Mouse (Mus musculus) left cerebral cortex, postnatal 10 days (tissue): Measurements from ENCODE around the gene Acap3. TPM values are rescaled to one million over a fixed set of nuclear protein-coding genes. Genes with fewer than 3 reads are reported as not detected.

Experiments
- DNase-seq, 2 experiments: peaks; one replicate each; pipeline ENCODE4 v3.0.0; 2021 to 2022; ENCODE audit warnings: low spot score in 2 of 2, mixed read lengths in 1 of 2; ENCODE audit errors: extremely low spot score in 1 of 2
- intact Hi-C: fragments of 180-260 bp; cut with DNase I; formaldehyde crosslinking; loops from one replicate; pipeline ENCODE4 v1.15.1; 2025
- microRNA-seq: library from miRNA; unstranded; fragments of <30 nt; microRNA quantifications from one replicate; pipeline ENCODE4 v1.2.0, GENCODE M21; 2022
- total RNA-seq, 2 experiments: library from RNA; stranded (reverse); gene quantifications; 2 replicates each; pipeline ENCODE4 v1.2.3; 2021

Gene Acap3
- total RNA-seq, 2 experiments from 2014 or later: 144 to 146 TPM

GRCm38 (mm10) chr4:155905634-155906033 is 14.0 kb downstream of the Acap3 start:
- peak in 1 of 2 experiments; percentile 24 for DNase-seq

GRCm38 (mm10) chr4:155906125-155906524 is 14.5 kb downstream of the Acap3 start:
- peak in 1 of 2 experiments; percentile 20 for DNase-seq
- intact Hi-C loops: no loop called here

More at GRCm38 (mm10) chr4:155905634-155906033, 14.0 kb downstream of the Acap3 start:
- intact Hi-C loops: no loop called here

GRCm38 (mm10) chr4:155907003-155907402 is 15.4 kb downstream of the Acap3 start:
- peak in 1 of 2 experiments; percentile 23 for DNase-seq
- intact Hi-C loops: no loop called here

- intact Hi-C loops: no loop called here
- DNase-seq: peak; percentile 1 to 25
These were observed 16.7 kb downstream of the Acap3 start for GRCm38 (mm10) chr4:155908281-155908680.

- intact Hi-C loops: no loop called here
- DNase-seq: peak in 1 of 2 experiments; percentile 17
These were observed 17.1 kb downstream of the Acap3 start for GRCm38 (mm10) chr4:155908751-155909150.

- DNase-seq: no peak
- intact Hi-C loops: no loop called here
These were observed 40.4 kb downstream of the Acap3 start for GRCm38 (mm10) chr4:155932031-155932430.

GRCm38 (mm10) chr4:155943049-155943452 is 51.4 kb downstream of the Acap3 start:
- peak; percentile 54 to 73 for DNase-seq
- intact Hi-C loops: loop anchor here (2.0 kb wide), 1 partner anchor 40 kb away; no protein-coding TSS in a partner anchor

GRCm38 (mm10) chr4:155943534-155944249 is 52.1 kb downstream of the Acap3 start, which contains the start of gene Ube2j2:
Gene Ube2j2, plus strand, starts transcription at chr4:155943831.
- DNase-seq: peak; percentile 94 to 96
- intact Hi-C loops: loop anchor here (2.0 kb wide), 1 partner anchor 41 kb away; no protein-coding TSS in a partner anchor

GRCm38 (mm10) chr4:155944271-155944670 is 52.6 kb downstream of the Acap3 start:
- intact Hi-C loops: no loop called here
- no peak for DNase-seq

GRCm38 (mm10) chr4:155947094-155947493 is 55.5 kb downstream of the Acap3 start:
- intact Hi-C loops: no loop called here
- DNase-seq: no peak

GRCm38 (mm10) chr4:155955491-155955890 is 63.9 kb downstream of the Acap3 start:
- no peak for DNase-seq
- intact Hi-C loops: no loop called here

Small RNA genes lying within 50 kb of the gene (microRNA-seq; reads per million reads assigned to microRNA genes)
- gene Gm22991: not detected

Other genes with a start within 250 kb of the Acap3 start
- not detected for gene Gm10563, start 246.4 kb upstream of the Acap3 start, total RNA-seq
- gene Mmp23, start 238.4 kb upstream of the Acap3 start, total RNA-seq: 1 to 10 TPM; 2.1 to 2.2 TPM
- gene Mib2, start 222.6 kb upstream of the Acap3 start, total RNA-seq: 100 to 1,000 TPM in 1 of 2 experiments, 10 to 100 TPM in 1; 98.4 to 100 TPM
- gene Fndc10, start 197.5 kb upstream of the Acap3 start, total RNA-seq: 10 to 100 TPM; 20.2 to 22.2 TPM
- gene Ssu72, start 187.0 kb upstream of the Acap3 start, total RNA-seq: 10 to 100 TPM; 82.3 to 85.4 TPM
- gene Tmem240, start 157.0 kb upstream of the Acap3 start, total RNA-seq: 10 to 100 TPM; 63.6 to 68.8 TPM
- 10 to 100 TPM; 56.0 to 57.9 TPM for gene Atad3a, start 130.7 kb upstream of the Acap3 start, total RNA-seq
- 10 to 100 TPM; 14.6 to 19.3 TPM for gene Vwa1, start 117.1 kb upstream of the Acap3 start, total RNA-seq
- 1 to 10 TPM; 3.0 to 5.4 TPM for gene Tmem88b, start 105.9 kb upstream of the Acap3 start, total RNA-seq
- not detected for gene Ankrd65, start 101.4 kb upstream of the Acap3 start, total RNA-seq
- gene Mrpl20, start 88.9 kb upstream of the Acap3 start, total RNA-seq: 100 to 1,000 TPM; 103 to 111 TPM
- gene Ccnl2, start 79.3 kb upstream of the Acap3 start, total RNA-seq: 10 to 100 TPM; 68.7 to 71.2 TPM
- gene Aurkaip1, start 60.5 kb upstream of the Acap3 start, total RNA-seq: 10 to 100 TPM; 81.6 to 82.6 TPM
- 10 to 100 TPM; 10.6 to 14.1 TPM for gene Mxra8, start 52.1 kb upstream of the Acap3 start, total RNA-seq
- gene Dvl1, start 44.4 kb upstream of the Acap3 start, total RNA-seq: 10 to 100 TPM; 70.6 to 74.2 TPM
- under 1 TPM; 0.13 to 0.22 TPM for gene Tas1r3, start 28.5 kb upstream of the Acap3 start, total RNA-seq
- 10 to 100 TPM; 29.6 to 30.8 TPM for gene Cptp, start 22.4 kb upstream of the Acap3 start, total RNA-seq
- 10 to 100 TPM; 38.3 to 39.8 TPM for gene Ints11, start 22.3 kb upstream of the Acap3 start, total RNA-seq
- gene Pusl1, start within 50 bp of the Acap3 start, total RNA-seq: 10 to 100 TPM; 66.0 to 71.2 TPM
- gene Ube2j2, start 52.0 kb downstream of the Acap3 start, total RNA-seq: 10 to 100 TPM; 84.9 to 93.8 TPM
- 10 to 100 TPM; 19.2 to 20.9 TPM for gene C1qtnf12, start 70.5 kb downstream of the Acap3 start, total RNA-seq
- 10 to 100 TPM; 11.4 to 11.8 TPM for gene B3galt6, start 100.8 kb downstream of the Acap3 start, total RNA-seq
- gene Sdf4, start 101.0 kb downstream of the Acap3 start, total RNA-seq: 100 to 1,000 TPM; 136 to 139 TPM
- 1 to 10 TPM in 1 of 2 experiments, under 1 TPM in 1; 0.32 to 1.4 TPM for gene Tnfrsf4, start 122.0 kb downstream of the Acap3 start, total RNA-seq
- not detected for gene Tnfrsf18, start 134.3 kb downstream of the Acap3 start, total RNA-seq
- gene Ttll10, start 167.6 kb downstream of the Acap3 start, total RNA-seq: not detected
- 10 to 100 TPM; 26.5 to 27.9 TPM for gene 9430015G10Rik, start 218.2 kb downstream of the Acap3 start, total RNA-seq
- under 1 TPM; 0.22 to 0.34 TPM for gene Rnf223, start 238.7 kb downstream of the Acap3 start, total RNA-seq